Mouse (Mus musculus) brain, embryonic 14.5 days (tissue): ENCODE measurements around the gene Acnat2.

Source experiments
- CTCF ChIP-seq: fragments of 200-500 bp; IDR thresholded peaks from 2 replicates; pipeline ENCODE4 v1.5.1; 2012; ENCODE audit warnings: inconsistent platforms, mild to moderate bottlenecking, moderate library complexity, borderline replicate concordance; ENCODE audit not compliant: insufficient read depth, insufficient read length; ENCODE audit errors: extremely low read depth
- POLR2A ChIP-seq: fragments of 200-500 bp; IDR thresholded peaks from 2 replicates; pipeline ENCODE4 v1.6.1; 2012; ENCODE audit warnings: mild to moderate bottlenecking, inconsistent platforms, borderline replicate concordance; ENCODE audit not compliant: poor library complexity, insufficient read depth, insufficient read length, severe bottlenecking; ENCODE audit errors: extremely low read depth

DNA sequence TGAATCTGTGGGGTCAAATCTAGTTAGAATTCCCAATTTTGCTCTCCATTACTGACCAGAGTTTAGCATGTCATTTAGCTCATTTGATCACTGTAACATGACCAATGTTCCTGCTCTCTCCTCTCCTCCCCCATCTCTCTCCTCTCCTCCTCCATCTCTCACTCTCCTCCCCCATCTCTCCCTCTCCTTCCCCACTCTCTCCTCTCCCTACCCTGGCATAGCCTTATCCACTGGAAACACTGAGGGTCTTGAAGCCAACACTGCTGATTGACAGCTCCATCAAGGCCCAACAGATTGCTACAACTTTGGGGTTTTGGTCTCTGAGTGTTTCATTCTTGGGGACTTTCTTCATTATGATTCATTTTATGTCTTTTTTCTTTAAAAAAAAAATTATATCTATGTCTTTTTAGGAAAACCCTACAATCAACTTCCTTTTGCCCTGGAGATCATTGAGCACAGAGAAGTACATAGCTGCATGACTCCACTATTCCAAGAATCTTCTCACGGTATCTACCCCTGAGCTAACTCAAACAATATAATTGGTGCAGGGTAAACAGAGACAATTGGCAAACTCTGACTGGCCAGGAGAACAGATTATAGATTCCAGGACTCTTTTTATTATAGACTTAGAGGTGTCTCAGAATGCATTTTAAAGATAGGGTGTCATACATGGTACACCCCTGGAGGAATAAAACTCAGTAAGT, 44.0 kb upstream of the Acnat2 start:
- TF ChIP-seq CTCF (no peak), POLR2A (no peak)
